Mouse (Mus musculus) limb, embryonic 12.5 days (tissue): ENCODE data around the gene Mroh7. TPM values are rescaled to one million over a fixed set of nuclear protein-coding genes. Genes with fewer than 3 reads are reported as not detected.
"Not testable (repeated sequence)": the region's sequence is repeated elsewhere in the genome, so short reads cannot be mapped to it uniquely, and the experiment has no call there.

Experiments used
- ATAC-seq: fragments of 200-750 bp; cut with Nextera tagmentation; 2 replicates; pipeline ENCODE4 v1.8.0; 2017; ENCODE audit warnings: low read depth, moderate TSS enrichment; ENCODE audit not compliant: insufficient number of reproducible peaks, insufficient read depth, low FRiP score, low TSS enrichment
- H3K27ac ChIP-seq: fragments of 300-500 bp; sonication (generic); 2 replicates; pipeline ENCODE4 v1.5.1; 2016; ENCODE audit warnings: mild to moderate bottlenecking, moderate library complexity
- H3K27me3 ChIP-seq: fragments of 300-500 bp; sonication (generic); 2 replicates; pipeline ENCODE4 v1.6.1; 2016; ENCODE audit warnings: mild to moderate bottlenecking, moderate library complexity
- H3K36me3 ChIP-seq: fragments of 300-500 bp; sonication (generic); 2 replicates; pipeline ENCODE4 v1.6.1; 2016; ENCODE audit warnings: mild to moderate bottlenecking, moderate library complexity
- H3K4me1 ChIP-seq: fragments of 300-500 bp; sonication (generic); replicated peaks from 2 replicates; pipeline ENCODE4 v1.6.1; 2016
- H3K4me2 ChIP-seq: fragments of 300-500 bp; sonication (generic); 2 replicates; pipeline ENCODE4 v1.6.1; 2016; ENCODE audit warnings: mild to moderate bottlenecking, moderate library complexity
- H3K4me3 ChIP-seq: fragments of 300-500 bp; sonication (generic); replicated peaks from 2 replicates; pipeline ENCODE4 v1.5.1; 2016; ENCODE audit warnings: mild to moderate bottlenecking
- H3K9ac ChIP-seq: fragments of 300-500 bp; sonication (generic); replicated peaks from 2 replicates; pipeline ENCODE4 v1.6.1; 2016; ENCODE audit warnings: mild to moderate bottlenecking, moderate library complexity
- H3K9me3 ChIP-seq: fragments of 300-500 bp; sonication (generic); 2 replicates; pipeline ENCODE4 v1.6.1; 2016; ENCODE audit warnings: mild to moderate bottlenecking, moderate library complexity
- WGBS: fragments of 180-500 bp; shearing (Covaris S2); methylation state at CpG from one replicate; pipeline ENCODE4 v1.1.7; 2016; 5-methylcytosine and 5-hydroxymethylcytosine counted together
- polyA plus RNA-seq: library from polyadenylated mRNA; unstranded; fragments of >200 nt; fragmentation: Nextera tagmentation; extraction: Ambion mirVana; gene quantifications from 2 replicates; pipeline ENCODE4 v1.2.1, GENCODE M21; 2016

Mroh7 gene
- polyA plus RNA-seq: 0.14 and 0.23 TPM in 2 replicates

GRCm38 (mm10) chr4:106730814-106731213 lies at the start of gene Mroh7:
Mroh7 (minus strand) TSS chr4:106730925.
- no peaks in the 10 kb centered on the region for H3K27me3 ChIP-seq
- no peak within 1 kb of the TSS for H3K4me3 ChIP-seq
- no peaks in the 10 kb centered on the region for H3K36me3 ChIP-seq
- no peak within 1 kb of the TSS for H3K4me2 ChIP-seq
- no peaks in the 10 kb centered on the region for H3K9me3 ChIP-seq
- WGBS: 86% methylated on average over 7 of the region's 7 CpGs
- H3K4me1 ChIP-seq: peaks cover 6% of the 10 kb centered on the region; the same call in 1 of the 2 replicates
- ATAC-seq: no peak
- no peak within 1 kb of the TSS for H3K9ac ChIP-seq
- H3K27ac ChIP-seq: no peak within 1 kb of the TSS

DNA sequence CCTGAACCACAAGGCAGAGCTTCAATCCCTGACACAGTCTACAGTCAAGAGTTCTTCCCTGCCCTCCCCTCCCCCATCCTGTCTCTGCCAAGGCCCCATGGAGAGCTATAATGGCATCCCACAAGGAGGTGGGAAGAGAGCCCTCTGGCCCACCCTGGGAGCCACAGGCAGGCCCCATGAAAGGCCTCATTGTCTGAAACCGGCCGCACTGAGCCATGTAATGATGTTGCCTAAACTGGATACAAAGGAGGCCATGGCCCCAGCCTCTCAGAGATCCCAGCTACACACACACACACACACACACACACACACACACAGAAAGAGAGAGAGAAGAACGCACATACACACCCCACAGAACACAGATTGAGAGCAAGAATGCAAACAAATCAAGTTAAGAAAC lies 49.3 kb upstream of the Mroh7 start:
- WGBS: 48% methylated on average over 3 of the region's 3 CpGs
- peak overlapping the region; percentile 68 for H3K27ac ChIP-seq
- no peaks in the 10 kb centered on the region for H3K36me3 ChIP-seq
- H3K4me1 ChIP-seq: peaks cover 67% of the 10 kb centered on the region
- no peak overlapping the region for H3K9ac ChIP-seq
- H3K9me3 ChIP-seq: no peaks in the 10 kb centered on the region
- H3K4me2 ChIP-seq: no peak overlapping the region
- H3K27me3 ChIP-seq: no peaks in the 10 kb centered on the region
- peak; percentile 27; the same call in 1 of the 2 replicates for ATAC-seq
- no peak overlapping the region for H3K4me3 ChIP-seq

GRCm38 (mm10) chr4:106778116-106778788 lies 47.5 kb upstream of the Mroh7 start:
- H3K36me3 ChIP-seq: no peaks in the 10 kb centered on the region
- WGBS: 51% methylated on average over 5 of the region's 5 CpGs
- no peaks in the 10 kb centered on the region for H3K9me3 ChIP-seq
- H3K4me1 ChIP-seq: peaks cover 53% of the 10 kb centered on the region
- no peaks in the 10 kb centered on the region for H3K27me3 ChIP-seq
- H3K4me2 ChIP-seq: no peak overlapping the region
- H3K9ac ChIP-seq: no peak overlapping the region
- H3K4me3 ChIP-seq: no peak overlapping the region
- peak overlapping the region; percentile 68 for H3K27ac ChIP-seq
- ATAC-seq: peak; percentile 65

DNA sequence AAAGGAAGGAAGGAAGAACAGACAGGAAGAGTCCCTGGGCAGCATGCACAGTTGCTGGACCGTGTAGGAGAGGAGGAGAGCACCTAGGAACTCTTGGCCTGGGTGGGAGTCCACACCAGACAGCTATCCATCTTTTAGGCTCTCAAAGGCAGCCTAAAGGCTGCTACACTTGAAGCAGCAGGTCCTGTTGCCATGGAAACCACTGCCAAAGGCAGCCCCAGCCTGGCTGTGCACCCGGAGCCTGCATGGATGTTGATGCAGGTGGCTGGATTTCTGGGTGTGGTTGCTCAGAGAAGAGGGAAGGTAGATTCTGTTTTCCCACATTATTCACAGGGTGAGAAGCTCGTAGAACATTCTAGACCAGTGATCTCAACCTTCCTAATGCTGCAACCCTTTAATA lies 46.3 kb upstream of the Mroh7 start:
- H3K9ac ChIP-seq: no peak overlapping the region
- no peak for ATAC-seq

DNA sequence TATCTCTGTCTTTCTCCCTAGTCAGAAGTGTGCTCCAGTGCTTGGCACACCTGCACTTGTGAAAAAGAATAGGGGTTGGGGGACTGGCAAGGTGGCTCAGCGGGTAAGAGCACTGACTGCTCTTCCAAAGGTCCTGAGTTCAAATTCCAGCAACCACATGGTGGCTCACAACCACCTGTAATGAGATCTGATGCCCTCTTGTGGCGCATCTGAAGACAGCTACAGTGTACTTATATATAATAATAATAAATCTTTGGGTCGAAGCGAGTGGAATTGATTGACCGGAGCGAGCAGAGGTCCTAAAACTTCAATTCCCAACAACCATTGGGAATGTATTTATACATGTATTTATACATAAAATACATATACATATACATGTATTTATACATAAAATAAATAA lies 45.0 kb upstream of the Mroh7 start:
- H3K4me3 ChIP-seq, H3K36me3 ChIP-seq, H3K4me2 ChIP-seq, H3K9ac ChIP-seq, H3K27ac ChIP-seq, ATAC-seq, H3K9me3 ChIP-seq, H3K27me3 ChIP-seq: not testable (repeated sequence)
- peaks cover 40% of the 10 kb centered on the region for H3K4me1 ChIP-seq
- 82% methylated on average over 6 of the region's 6 CpGs for WGBS

More for the DNA sequence above, 46.3 kb upstream of the Mroh7 start:
- Histone ChIP-seq H3K27ac (no peak overlapping the region), H3K4me1 (peaks cover 46% of the 10 kb centered on the region), H3K4me3 (no peak overlapping the region), H3K27me3 (no peaks in the 10 kb centered on the region), H3K9me3 (no peaks in the 10 kb centered on the region), H3K36me3 (no peaks in the 10 kb centered on the region), H3K4me2 (no peak overlapping the region)
- WGBS: 41% methylated on average over 3 of the region's 3 CpGs

DNA sequence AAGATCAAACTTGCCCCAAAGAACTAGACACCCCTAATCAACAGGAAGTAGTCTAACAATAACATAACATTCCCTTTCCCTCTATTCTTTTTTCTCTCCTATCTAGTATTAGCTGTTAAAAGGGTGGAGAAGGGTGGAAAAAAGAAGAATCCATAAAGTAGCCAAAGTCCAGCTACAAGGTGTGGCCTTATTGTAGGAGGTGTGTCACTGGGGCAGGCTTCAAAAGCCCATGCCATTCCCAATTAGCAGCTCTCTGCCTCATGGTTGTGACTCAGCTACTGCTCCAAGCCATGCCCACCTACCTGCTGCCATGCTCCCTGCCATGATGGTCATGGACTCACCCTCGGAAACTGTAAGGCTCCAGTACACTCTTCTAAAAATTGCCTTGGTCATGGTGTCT lies 41.8 kb upstream of the Mroh7 start:
- Histone ChIP-seq H3K36me3 (no peaks in the 10 kb centered on the region), H3K4me1 (peaks cover 8% of the 10 kb centered on the region), H3K4me3 (no peak overlapping the region), H3K9ac (no peak overlapping the region), H3K9me3 (no peaks in the 10 kb centered on the region), H3K27me3 (no peaks in the 10 kb centered on the region), H3K4me2 (no peak overlapping the region), H3K27ac (no peak overlapping the region)
- 85% methylated on average over 1 of the region's 1 CpGs for WGBS
- ATAC-seq: no peak

DNA sequence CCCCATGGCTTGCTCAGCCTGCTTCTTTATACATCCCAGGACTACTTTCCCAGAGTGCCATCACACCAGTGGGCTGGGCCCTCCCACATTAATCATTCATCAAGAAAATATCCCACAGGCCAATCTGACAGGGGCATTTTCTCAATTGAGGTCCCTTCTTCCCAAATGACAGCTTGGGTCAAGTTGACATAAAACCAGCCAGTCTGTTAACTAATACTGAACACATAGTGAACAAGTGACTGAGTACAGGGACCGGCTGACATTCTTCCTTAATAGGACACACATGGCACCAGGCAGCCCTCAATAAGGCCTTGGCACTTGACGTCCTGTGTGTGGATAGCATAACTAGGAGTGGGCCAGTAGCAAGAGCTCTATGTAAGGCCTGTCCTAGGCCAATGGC lies 38.6 kb upstream of the Mroh7 start:
- no peak overlapping the region for H3K4me2 ChIP-seq
- no peaks in the 10 kb centered on the region for H3K27me3 ChIP-seq
- no peaks in the 10 kb centered on the region for H3K9me3 ChIP-seq
- WGBS: 15% methylated on average over 2 of the region's 2 CpGs
- H3K4me3 ChIP-seq: no peak overlapping the region
- H3K36me3 ChIP-seq: no peaks in the 10 kb centered on the region
- H3K9ac ChIP-seq: no peak overlapping the region
- no peak for ATAC-seq
- no peaks in the 10 kb centered on the region for H3K4me1 ChIP-seq
- H3K27ac ChIP-seq: no peak overlapping the region

GRCm38 (mm10) chr4:106764166-106764565 lies 33.4 kb upstream of the Mroh7 start:
- no peaks in the 10 kb centered on the region for H3K27me3 ChIP-seq
- no peaks in the 10 kb centered on the region; the same call in 1 of the 2 replicates for H3K4me1 ChIP-seq
- H3K9ac ChIP-seq: no peak overlapping the region
- 0 out of 2 replicates have a peak, but pooled peaks cover 4% of the 10 kb centered on the region for H3K36me3 ChIP-seq
- H3K9me3 ChIP-seq: no peaks in the 10 kb centered on the region
- H3K4me2 ChIP-seq: no peak overlapping the region
- 87% methylated on average over 7 of the region's 7 CpGs for WGBS
- no peak for ATAC-seq
- H3K4me3 ChIP-seq: no peak overlapping the region
- H3K27ac ChIP-seq: no peak overlapping the region

DNA sequence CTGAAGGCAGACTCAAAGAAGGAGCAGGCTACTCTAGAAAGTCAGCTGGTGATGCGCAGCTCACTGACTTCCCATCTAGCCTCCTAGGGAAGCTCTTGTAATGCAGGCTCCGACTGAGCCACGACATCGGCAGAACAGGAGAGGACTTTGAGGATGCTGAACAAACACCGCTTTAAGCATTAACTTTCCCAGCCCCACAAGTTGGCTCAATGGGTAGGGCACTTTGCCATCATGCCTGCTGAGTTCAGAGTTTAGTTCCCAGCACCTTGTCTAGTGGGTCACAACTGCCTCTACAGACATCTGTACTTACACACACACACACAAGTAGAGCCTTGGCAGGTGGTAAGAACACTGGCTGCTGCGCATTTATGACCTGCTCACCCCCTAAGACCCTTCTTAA lies 21.0 kb upstream of the Mroh7 start:
- Histone ChIP-seq H3K27ac (no peak overlapping the region), H3K4me1 (peaks cover 25% of the 10 kb centered on the region), H3K4me3 (no peak overlapping the region), H3K9me3 (no peaks in the 10 kb centered on the region), H3K36me3 (peaks cover 14% of the 10 kb centered on the region; the same call in 1 of the 2 replicates), H3K9ac (no peak overlapping the region), H3K4me2 (no peak overlapping the region), H3K27me3 (no peaks in the 10 kb centered on the region)
- 86% methylated on average over 6 of the region's 6 CpGs for WGBS
- no peak for ATAC-seq

DNA sequence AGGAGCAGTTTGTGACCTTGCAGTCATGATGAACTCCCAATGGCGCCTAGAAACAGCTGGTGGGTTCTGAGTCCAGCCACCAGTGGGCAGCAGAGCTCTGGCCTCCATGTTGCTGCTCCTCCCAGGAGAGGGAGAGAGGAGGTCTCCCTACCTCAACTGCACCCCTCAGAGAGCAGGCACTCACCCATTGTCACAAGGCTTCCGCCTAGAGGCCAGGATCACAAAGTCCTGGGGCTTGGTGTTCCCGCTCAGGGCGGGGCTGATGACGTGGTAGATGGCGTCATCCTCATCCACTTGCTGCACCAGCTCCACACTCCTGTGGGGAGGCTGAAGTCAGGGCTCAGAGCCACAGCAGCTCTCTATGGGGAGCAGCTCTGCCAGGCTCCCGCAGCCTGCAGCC lies 19.0 kb upstream of the Mroh7 start:
- peak; percentile 54 for ATAC-seq
- Histone ChIP-seq H3K27me3 (no peaks in the 10 kb centered on the region), H3K9me3 (no peaks in the 10 kb centered on the region), H3K4me1 (peaks cover 26% of the 10 kb centered on the region), H3K4me2 (peak overlapping the region; percentile 48), H3K4me3 (peak overlapping the region; percentile 21; the same call in 1 of the 2 replicates), H3K9ac (no peak overlapping the region), H3K36me3 (peaks cover 14% of the 10 kb centered on the region; the same call in 1 of the 2 replicates), H3K27ac (no peak overlapping the region)
- WGBS: 10% methylated on average over 7 of the region's 7 CpGs

DNA sequence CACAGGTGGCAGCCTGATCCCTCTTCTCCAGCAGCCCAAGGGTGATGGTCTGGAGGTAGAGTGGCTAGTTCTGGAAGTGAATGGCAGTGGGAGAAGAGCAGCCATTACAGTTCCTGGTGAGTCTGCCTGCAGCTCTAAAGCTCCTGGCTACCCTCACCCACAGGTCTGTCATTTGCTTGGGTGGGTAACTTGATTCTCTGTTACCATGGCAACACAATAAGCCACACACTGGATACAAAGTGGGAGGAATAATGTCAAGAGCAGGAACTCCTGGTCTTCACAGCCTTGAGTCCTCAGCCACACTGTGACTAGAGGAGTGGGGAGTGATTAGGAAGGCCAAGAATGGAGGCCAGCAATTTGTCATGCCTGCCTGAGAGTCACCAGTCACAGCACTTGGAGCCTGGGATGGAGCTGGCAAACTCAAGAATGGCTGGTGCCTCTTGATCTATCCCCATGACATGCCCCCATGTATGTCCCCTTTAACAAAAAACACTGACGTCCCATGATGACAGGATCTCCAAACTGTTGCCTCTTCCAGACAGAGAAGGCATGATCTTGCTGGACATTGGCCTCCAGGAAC lies 16.4 kb upstream of the Mroh7 start:
- H3K27me3 ChIP-seq: no peaks in the 10 kb centered on the region
- H3K4me3 ChIP-seq: no peak overlapping the region
- peaks cover 6% of the 10 kb centered on the region; the same call in 1 of the 2 replicates for H3K36me3 ChIP-seq
- no peak overlapping the region for H3K27ac ChIP-seq
- H3K9me3 ChIP-seq: no peaks in the 10 kb centered on the region
- H3K4me1 ChIP-seq: peaks cover 26% of the 10 kb centered on the region
- 80% methylated on average over 1 of the region's 1 CpGs for WGBS
- ATAC-seq: no peak
- H3K4me2 ChIP-seq: no peak overlapping the region
- H3K9ac ChIP-seq: no peak overlapping the region
